Mouse (Mus musculus) liver, embryonic 16.5 days (tissue): ENCODE data around the gene Rpl23a. TPM values are rescaled to one million over a fixed set of nuclear protein-coding genes. Genes with fewer than 3 reads are reported as not detected.

Experiments
- ATAC-seq: fragments of 200-750 bp; cut with Nextera tagmentation; 2 replicates; pipeline ENCODE4 v1.8.0; 2017; ENCODE audit warnings: low read depth, mild to moderate bottlenecking, moderate number of reproducible peaks, moderate library complexity
- H3K27ac ChIP-seq: fragments of 300-500 bp; sonication (generic); 2 replicates; pipeline ENCODE4 v1.5.1; 2014; ENCODE audit warnings: mild to moderate bottlenecking, low read length
- H3K27me3 ChIP-seq: fragments of 300-500 bp; sonication (generic); 2 replicates; pipeline ENCODE4 v1.6.1; 2014; ENCODE audit warnings: low read depth, low read length, mixed read lengths; ENCODE audit not compliant: control insufficient read depth, insufficient read depth
- H3K36me3 ChIP-seq: fragments of 300-500 bp; sonication (generic); 2 replicates; pipeline ENCODE4 v1.6.1; 2014; ENCODE audit warnings: mild to moderate bottlenecking; ENCODE audit not compliant: control insufficient read depth, insufficient read depth
- H3K4me1 ChIP-seq: fragments of 300-500 bp; sonication (generic); 2 replicates; pipeline ENCODE4 v1.6.1; 2014; ENCODE audit warnings: low read depth, low read length, mixed read lengths; ENCODE audit not compliant: control insufficient read depth
- H3K4me2 ChIP-seq: fragments of 300-500 bp; sonication (generic); 2 replicates; pipeline ENCODE4 v1.6.1; 2014; ENCODE audit warnings: low read depth, low read length, mixed read lengths
- H3K4me3 ChIP-seq: fragments of 300-500 bp; sonication (generic); 2 replicates; pipeline ENCODE4 v1.5.1; 2014; ENCODE audit warnings: low read depth, mild to moderate bottlenecking, low read length
- H3K9ac ChIP-seq: fragments of 300-500 bp; sonication (generic); 2 replicates; pipeline ENCODE4 v1.6.1; 2014; ENCODE audit warnings: low read depth, low read length
- H3K9me3 ChIP-seq: fragments of 300-500 bp; sonication (generic); replicated peaks from 2 replicates; pipeline ENCODE4 v1.6.1; 2016; ENCODE audit warnings: low read length; ENCODE audit not compliant: control insufficient read depth
- WGBS: fragments of 180-500 bp; shearing (Covaris S2); extraction: QIAGEN DNeasy Blood & Tissue Kit; methylation state at CpG from one replicate; pipeline ENCODE4 v1.1.7; 2014; ENCODE audit not compliant: insufficient replicate concordance; 5-methylcytosine and 5-hydroxymethylcytosine counted together
- polyA plus RNA-seq: library from polyadenylated mRNA; unstranded; fragments of >200 nt; fragmentation: Nextera tagmentation; extraction: Ambion mirVana; gene quantifications from 2 replicates; pipeline ENCODE4 v1.2.1, GENCODE M21; 2015

The Rpl23a gene
- polyA plus RNA-seq, 1 experiment from 2014 or later, result 609 TPM

DNA sequence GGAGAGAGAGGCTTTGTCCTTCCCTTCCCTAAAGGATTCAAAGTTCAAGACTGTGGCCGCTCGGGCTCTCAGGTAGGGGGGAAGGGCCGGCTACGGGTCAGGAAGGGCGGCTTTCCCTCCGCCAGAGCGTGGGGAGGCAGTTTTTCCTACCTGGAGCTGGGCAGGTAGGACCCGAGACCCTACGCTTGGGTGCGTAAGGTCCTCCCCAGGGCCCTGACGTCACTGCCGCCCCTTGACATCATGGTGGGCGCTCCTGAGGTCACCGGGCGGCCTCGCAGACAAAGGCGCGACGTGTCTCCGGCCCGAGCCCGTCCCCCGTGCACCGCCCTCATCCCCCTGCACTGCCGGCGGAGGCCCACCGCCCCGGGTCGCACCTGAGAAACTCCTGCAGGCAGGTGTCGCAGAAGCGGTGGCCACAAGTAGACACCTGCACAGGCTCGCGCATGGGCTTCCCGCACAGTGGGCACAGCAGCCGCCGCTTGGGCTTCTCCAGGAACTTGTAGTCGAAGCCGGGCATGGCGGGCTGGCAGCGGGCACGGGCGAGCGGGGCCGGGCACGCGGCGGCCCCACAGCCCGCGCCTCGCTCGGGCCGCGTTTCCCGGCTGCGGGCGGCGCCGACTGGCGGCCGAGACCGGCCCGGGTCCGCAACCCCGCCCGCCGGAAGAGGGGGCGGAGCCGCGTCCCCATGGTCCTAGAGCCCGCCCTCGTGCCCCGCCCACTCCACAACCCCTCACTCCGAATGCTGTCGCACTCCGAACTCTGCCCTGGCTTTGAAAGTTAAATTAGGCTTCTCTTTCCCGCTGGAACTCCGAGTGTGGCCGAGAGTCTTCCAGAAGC, 18.2 kb downstream of the Rpl23a start, which contains the start of gene Traf4:
Gene Traf4, minus strand, starts transcription at position 666 of the 837 bp plus-strand sequence.
- peaks cover 79% of the 10 kb centered on the region for H3K4me1 ChIP-seq
- peak; percentile 85 for ATAC-seq
- no peaks in the 10 kb centered on the region for H3K27me3 ChIP-seq
- H3K4me3 ChIP-seq, result peak within 1 kb of the TSS; percentile 96
- WGBS, result under 1% methylated on average over 75 of the region's 78 CpGs
- H3K4me2 ChIP-seq, result peak within 1 kb of the TSS; percentile 100
- H3K36me3 ChIP-seq, result peaks cover 17% of the 10 kb centered on the region
- peak within 1 kb of the TSS; percentile 89 for H3K27ac ChIP-seq
- peak within 1 kb of the TSS; percentile 98 for H3K9ac ChIP-seq
- H3K9me3 ChIP-seq, result no peaks in the 10 kb centered on the region

DNA sequence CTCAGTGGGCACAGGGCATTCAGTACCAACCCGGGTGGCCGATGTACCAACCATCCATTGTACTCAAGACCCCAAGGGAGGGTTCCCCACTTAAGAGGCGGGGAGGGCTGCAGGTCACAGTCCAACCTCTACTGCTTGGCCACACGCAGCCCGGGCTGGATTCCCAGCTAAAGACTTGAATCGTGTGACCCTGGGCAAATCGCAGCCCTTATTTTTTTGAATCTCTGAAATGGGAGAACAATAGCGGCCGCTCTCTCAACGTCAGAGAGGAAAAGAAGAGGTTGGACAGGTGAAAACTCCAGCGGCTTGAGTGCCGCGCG, 18.8 kb downstream of the Rpl23a start:
- under 1% methylated on average over 14 of the region's 14 CpGs for WGBS
- Histone ChIP-seq H3K4me2 (peak overlapping the region; percentile 100), H3K4me3 (peak overlapping the region; percentile 96), H3K9me3 (no peaks in the 10 kb centered on the region), H3K27ac (peak overlapping the region; percentile 87), H3K27me3 (no peaks in the 10 kb centered on the region), H3K36me3 (peaks cover 23% of the 10 kb centered on the region), H3K4me1 (peaks cover 77% of the 10 kb centered on the region), H3K9ac (peak overlapping the region; percentile 98)
- ATAC-seq, result no peak

DNA sequence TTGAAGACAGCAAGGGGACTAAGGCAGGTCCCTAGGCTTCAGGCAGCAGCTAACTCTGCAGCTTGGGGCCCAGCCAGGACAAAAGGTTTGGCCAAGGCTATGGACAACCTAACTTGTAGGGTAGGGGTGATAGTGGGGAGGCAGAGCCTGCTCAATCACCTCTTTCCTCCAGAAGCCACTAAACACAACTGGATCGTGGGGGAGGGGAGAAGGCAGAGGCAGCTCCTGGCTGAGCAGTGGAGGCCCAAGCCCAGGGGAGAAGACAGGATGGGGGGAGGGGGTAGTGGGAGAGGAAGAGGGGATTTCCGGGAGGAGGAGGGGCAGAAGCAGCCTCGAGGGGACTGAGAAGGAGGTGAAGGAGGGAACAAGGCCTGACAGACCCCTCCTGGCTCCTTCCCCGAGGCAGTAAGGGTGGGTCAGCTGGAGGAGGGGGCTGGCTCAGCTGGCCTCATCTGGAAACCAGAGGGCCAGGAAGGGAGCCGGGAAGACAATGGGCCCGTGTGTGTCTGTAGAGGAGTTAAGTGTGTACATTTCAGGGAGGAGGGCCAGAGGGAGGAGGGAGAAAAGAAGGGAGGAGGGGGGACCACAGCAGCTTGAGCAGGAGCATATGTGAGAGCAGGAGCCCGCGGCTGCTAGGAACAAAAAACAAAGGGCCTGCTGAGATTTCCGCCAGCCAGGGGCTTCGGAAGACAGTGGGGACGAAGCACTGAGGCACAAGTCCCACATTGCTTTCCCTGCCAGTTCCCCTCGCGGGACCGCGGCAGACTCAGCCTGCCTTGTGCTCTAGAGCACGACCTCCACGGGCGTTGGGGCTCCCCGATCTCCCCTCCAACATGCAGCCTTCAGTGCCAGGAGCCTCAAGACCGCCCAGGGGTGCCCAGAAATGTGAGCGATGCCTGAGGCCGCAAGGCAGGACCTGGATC, 19.4 kb downstream of the Rpl23a start:
- H3K27ac ChIP-seq, result peak overlapping the region; percentile 87
- under 1% methylated on average over 22 of the region's 22 CpGs for WGBS

DNA sequence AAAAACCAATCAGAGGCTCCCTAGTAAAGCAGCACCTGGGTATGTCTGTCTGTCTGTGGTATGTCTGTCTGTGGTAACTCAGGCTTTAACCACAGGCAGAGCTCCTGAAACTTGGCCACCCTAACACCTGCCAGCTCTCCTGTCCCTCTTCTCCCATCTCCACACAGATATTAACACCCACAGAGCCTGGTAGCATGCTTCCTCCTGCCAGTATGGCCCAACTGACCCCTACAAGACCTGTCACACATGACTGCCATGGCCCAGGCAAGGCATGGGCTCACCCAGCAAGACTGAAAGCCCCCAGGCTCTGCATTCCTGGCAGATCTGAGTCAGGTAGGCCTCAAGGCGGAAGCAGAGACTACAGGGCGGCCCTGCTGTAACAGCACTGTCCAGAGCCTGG, 20.3 kb downstream of the Rpl23a start:
- Histone ChIP-seq H3K4me3 (peak overlapping the region; percentile 96), H3K36me3 (peaks cover 34% of the 10 kb centered on the region), H3K9me3 (no peaks in the 10 kb centered on the region), H3K9ac (peak overlapping the region; percentile 98), H3K4me2 (peak overlapping the region; percentile 100), H3K27ac (peak overlapping the region; percentile 87; the same call in 1 of the 2 replicates), H3K27me3 (no peaks in the 10 kb centered on the region), H3K4me1 (peaks cover 68% of the 10 kb centered on the region)
- no peak for ATAC-seq
- WGBS, result 90% methylated on average over 2 of the region's 2 CpGs

More for the DNA sequence above, 19.4 kb downstream of the Rpl23a start:
- Histone ChIP-seq H3K36me3 (peaks cover 26% of the 10 kb centered on the region), H3K4me1 (peaks cover 76% of the 10 kb centered on the region), H3K4me2 (peak overlapping the region; percentile 100), H3K4me3 (peak overlapping the region; percentile 96), H3K27me3 (no peaks in the 10 kb centered on the region), H3K9ac (peak overlapping the region; percentile 98), H3K9me3 (no peaks in the 10 kb centered on the region)
- no peak for ATAC-seq

DNA sequence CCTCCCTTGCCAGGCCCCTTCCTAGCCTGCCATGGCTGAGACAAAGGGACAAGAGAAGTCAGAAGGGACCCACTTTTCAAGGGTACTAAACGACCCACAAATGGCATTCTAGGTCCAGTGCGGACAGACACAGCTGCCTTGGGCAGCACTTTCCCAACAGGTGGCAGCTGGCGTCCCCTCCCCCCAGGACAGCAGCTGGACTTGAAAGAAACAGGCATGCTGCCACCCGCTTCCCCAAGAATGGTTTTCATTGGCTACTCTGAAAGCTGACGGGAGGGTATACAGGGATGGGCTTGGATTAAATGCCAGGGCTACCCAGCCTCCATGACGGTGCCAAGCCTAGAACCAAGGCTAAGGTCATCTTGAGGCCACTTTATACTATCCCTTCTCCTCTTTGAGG, 20.9 kb downstream of the Rpl23a start:
- WGBS, result 74% methylated on average over 6 of the region's 6 CpGs
- 0 out of 2 replicates have a peak overlapping the region, but pooled peaks have one; percentile 98 for H3K9ac ChIP-seq

DNA sequence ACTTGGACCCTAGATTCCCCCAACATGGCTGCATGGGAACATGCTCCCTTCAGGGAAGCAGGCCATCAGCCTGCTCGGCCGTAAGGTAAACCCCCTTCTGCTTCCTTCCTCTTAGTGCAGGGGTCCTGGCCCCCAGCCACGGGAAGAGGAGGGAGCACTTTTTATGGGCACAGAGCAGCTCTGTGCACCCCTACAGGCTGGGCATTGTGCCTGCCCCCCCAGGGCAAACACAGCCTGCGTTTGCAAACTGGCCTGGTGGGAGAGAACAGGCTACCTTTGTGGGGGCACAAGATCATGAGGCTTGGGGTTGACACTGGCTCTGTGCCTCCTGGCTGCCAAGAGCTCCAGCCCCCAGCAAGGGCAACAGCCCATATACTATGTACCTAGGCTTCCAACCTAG, 21.4 kb downstream of the Rpl23a start:
- Histone ChIP-seq H3K27ac (no peak overlapping the region; the same call in 1 of the 2 replicates), H3K4me1 (peaks cover 58% of the 10 kb centered on the region), H3K27me3 (no peaks in the 10 kb centered on the region), H3K36me3 (peaks cover 42% of the 10 kb centered on the region), H3K9me3 (no peaks in the 10 kb centered on the region), H3K9ac (no peak overlapping the region), H3K4me3 (no peak overlapping the region), H3K4me2 (no peak overlapping the region)
- 52% methylated on average over 4 of the region's 4 CpGs for WGBS
- ATAC-seq, result no peak

More for the DNA sequence above, 20.9 kb downstream of the Rpl23a start:
- H3K27me3 ChIP-seq, result no peaks in the 10 kb centered on the region
- peaks cover 63% of the 10 kb centered on the region for H3K4me1 ChIP-seq
- H3K4me2 ChIP-seq, result peak overlapping the region; percentile 100
- 0 out of 2 replicates have a peak overlapping the region, but pooled peaks have one; percentile 30 for H3K27ac ChIP-seq
- peaks cover 40% of the 10 kb centered on the region for H3K36me3 ChIP-seq
- peak overlapping the region; percentile 96 for H3K4me3 ChIP-seq
- no peak for ATAC-seq
- H3K9me3 ChIP-seq, result no peaks in the 10 kb centered on the region

GRCm38 (mm10) chr11:78161169-78161568, 22.2 kb downstream of the Rpl23a start:
- H3K27me3 ChIP-seq, result no peaks in the 10 kb centered on the region
- WGBS, result 71% methylated on average over 14 of the region's 14 CpGs
- H3K27ac ChIP-seq, result no peak overlapping the region
- peaks cover 50% of the 10 kb centered on the region for H3K4me1 ChIP-seq
- no peak overlapping the region for H3K9ac ChIP-seq
- no peak for ATAC-seq
- no peak overlapping the region for H3K4me2 ChIP-seq
- H3K9me3 ChIP-seq, result no peaks in the 10 kb centered on the region
- no peak overlapping the region for H3K4me3 ChIP-seq
- peaks cover 42% of the 10 kb centered on the region for H3K36me3 ChIP-seq

GRCm38 (mm10) chr11:78160675-78161074, 22.7 kb downstream of the Rpl23a start:
- no peak overlapping the region for H3K4me2 ChIP-seq
- H3K27me3 ChIP-seq, result no peaks in the 10 kb centered on the region
- no peak overlapping the region for H3K9ac ChIP-seq
- H3K4me1 ChIP-seq, result peaks cover 45% of the 10 kb centered on the region
- peaks cover 42% of the 10 kb centered on the region for H3K36me3 ChIP-seq
- 82% methylated on average over 3 of the region's 3 CpGs for WGBS
- ATAC-seq, result no peak
- no peaks in the 10 kb centered on the region for H3K9me3 ChIP-seq
- no peak overlapping the region for H3K27ac ChIP-seq
- H3K4me3 ChIP-seq, result no peak overlapping the region
